Mouse (Mus musculus): ENCODE measurements around the gene Plin3. TPM values are rescaled to one million over a fixed set of nuclear protein-coding genes. Genes with fewer than 3 reads are reported as not detected.
A peak's percentile ranks its signal among the peaks of the same experiment; 100 is the strongest.

Gene Plin3
- polyA plus RNA-seq, 1 experiment, result not detected

DNA sequence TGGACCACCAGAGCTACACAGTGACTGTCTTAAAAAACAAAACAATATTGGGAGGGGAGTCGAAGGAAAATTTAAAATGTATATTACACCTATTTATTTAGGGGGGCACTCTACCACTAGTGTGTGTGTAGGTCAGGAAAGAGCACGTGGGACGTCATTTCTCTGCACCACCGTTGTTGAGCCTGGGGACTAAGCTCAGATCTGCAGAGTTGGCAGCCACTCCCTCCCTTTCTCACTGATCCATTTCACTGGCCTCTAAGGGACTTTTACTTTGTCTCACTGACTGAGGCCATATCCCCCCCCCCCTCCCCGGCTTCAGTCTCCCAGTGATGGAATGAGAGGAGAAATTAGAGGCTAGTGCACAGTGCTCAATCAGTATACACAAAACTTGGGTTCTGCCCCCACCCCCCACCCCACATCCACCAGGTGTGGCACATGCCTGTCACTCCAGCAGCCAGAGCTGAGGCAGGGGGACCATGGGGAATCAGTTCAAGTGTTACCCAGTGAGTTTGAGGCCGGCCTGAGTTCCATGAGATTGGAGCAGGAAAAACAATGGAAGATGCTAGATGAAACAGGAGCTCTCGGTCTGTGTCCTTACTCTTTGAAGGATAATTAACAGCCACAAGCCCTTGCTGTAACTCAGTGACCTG is 722 bp downstream of the Plin3 start:
- Histone ChIP-seq H3K4me1 (ENCODE audit: control insufficient read depth, insufficient read depth, low read length) (peaks cover 15% of the 10 kb centered on the region), H3K4me3 (ENCODE audit: insufficient read depth, low read depth, low read length) (no peak overlapping the region), H3K27ac (ENCODE audit: insufficient read depth, low read depth, low read length) (no peak overlapping the region)
- 74% methylated on average over 7 of the region's 7 CpGs for WGBS
- TF ChIP-seq POLR2A (IDR thresholded peaks at IDR 0.05; ENCODE audit: insufficient read depth, low read depth, low read length) (no peak), CTCF (IDR thresholded peaks at IDR 0.05; ENCODE audit: insufficient read depth, low read depth, low read length) (no peak)

DNA sequence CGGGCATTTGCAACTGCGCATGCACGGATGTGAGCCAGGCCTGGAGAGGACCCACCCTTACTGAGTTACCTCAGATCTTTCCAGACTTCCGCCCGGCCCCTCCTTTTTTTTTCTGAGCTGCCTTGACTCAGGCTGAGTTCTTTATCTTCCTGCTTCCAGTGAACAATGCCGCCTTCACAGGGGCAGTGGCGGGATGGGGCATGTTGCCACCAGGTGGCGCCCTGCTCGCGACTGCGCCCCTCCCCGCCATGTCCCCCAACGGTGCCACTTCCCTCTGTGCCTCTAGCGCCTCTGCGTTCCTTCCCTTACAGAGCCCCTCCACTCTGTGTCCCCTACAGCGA is 1.5 kb downstream of the Plin3 start:
- H3K27ac ChIP-seq (ENCODE audit: insufficient read depth, low read depth, low read length), result peak overlapping the region; percentile 16; the same call in 1 of the 2 replicates
- TF ChIP-seq POLR2A (IDR thresholded peaks at IDR 0.05; ENCODE audit: insufficient read depth, low read depth, low read length) (no peak), CTCF (IDR thresholded peaks at IDR 0.05; ENCODE audit: insufficient read depth, low read depth, low read length) (peak; percentile 85)
- H3K4me1 ChIP-seq (ENCODE audit: control insufficient read depth, insufficient read depth, low read length), result peaks cover 15% of the 10 kb centered on the region
- H3K4me3 ChIP-seq (ENCODE audit: insufficient read depth, low read depth, low read length), result peak overlapping the region; percentile 31
- 4% methylated on average over 15 of the region's 16 CpGs for WGBS

DNA sequence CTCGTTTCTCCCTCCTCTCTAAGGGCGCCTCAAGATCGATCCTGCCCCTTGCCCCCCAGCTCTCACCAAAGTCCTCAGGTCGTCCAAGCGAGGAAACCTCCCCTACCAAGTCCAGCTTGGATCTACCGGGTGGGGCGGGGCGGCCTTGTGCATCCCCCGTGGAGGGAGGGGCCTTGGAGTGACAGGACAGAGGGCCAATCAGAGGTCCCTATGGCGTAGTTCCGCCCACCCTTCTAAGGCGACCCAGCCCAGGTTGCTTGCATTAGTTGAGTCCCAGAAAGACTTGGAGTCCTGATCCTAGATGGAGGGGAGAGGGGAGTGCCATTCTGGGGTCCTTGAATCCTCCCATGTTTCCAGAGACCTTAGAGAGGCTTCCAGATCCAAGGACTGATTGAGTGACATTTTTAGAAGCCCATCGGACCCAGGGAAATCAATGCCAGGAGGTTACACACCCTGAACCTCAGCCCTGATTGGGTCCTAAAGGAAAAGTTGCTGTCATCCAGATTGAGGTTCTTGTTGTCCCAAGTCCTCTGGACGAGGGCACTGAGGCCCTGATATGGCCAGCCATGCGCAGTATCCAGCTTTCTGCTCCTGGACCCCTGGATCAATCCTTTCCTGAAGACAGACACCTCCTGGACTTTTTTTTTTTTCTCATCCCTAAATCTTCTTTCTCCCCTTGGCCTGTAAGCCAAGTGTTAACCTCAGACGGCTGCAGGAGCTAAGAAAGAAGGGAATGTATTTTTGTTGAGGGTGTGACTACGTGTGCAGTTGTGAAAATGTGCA is 2.1 kb downstream of the Plin3 start:
- TF ChIP-seq POLR2A (IDR thresholded peaks at IDR 0.05; ENCODE audit: insufficient read depth, low read depth, low read length) (no peak), CTCF (IDR thresholded peaks at IDR 0.05; ENCODE audit: insufficient read depth, low read depth, low read length) (no peak)
- 20% methylated on average over 17 of the region's 17 CpGs for WGBS
- peak overlapping the region; percentile 31 for H3K4me3 ChIP-seq (ENCODE audit: insufficient read depth, low read depth, low read length)
- H3K4me1 ChIP-seq (ENCODE audit: control insufficient read depth, insufficient read depth, low read length), result peaks cover 15% of the 10 kb centered on the region
- peak overlapping the region; percentile 7; the same call in 1 of the 2 replicates for H3K27ac ChIP-seq (ENCODE audit: insufficient read depth, low read depth, low read length)

DNA sequence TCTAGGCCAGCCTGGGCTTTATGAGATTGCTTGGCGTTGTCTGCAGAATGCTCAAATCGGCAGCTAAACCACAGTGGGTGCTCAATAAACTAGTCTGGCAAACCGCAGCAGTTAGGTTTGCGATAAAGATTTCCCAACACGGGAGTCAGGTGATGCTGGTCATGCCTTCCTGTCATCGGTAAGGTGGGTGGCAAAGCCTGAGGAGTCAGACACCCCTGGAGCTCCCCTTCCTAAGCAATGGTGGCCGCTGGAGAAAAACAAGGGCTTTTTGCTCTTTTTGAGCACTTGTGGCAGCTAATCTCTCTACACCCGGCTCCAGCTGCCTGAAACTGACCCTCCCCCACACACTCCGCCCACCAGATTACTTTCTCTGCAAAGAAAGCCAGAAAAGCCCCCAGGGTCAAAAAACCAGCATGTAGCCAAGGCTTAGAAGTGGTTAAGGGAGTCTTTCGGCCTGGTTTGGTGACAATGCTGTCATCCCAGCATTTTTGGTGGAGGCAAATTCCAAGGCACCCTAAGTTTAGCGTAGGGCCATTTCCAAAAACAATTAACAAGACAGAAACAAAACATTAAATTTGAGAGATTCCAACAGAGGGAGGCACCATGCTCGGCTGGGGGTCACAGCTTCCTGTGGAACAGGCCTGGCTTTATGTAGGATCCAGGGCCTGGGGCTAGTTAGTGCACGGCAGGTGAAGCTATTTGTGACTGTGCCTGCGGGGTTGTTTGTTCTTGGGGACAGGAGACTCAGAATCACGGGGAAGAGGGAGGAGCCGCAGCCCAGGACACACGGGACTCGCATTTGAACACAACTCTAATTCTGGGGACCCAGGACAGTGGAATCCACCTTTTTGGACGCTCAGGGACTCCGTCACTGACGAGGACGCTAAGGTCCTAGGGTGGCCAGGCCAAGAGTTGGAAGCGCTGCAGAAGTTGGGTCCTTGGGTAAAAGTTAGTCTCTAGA is 3.0 kb downstream of the Plin3 start:
- H3K27ac ChIP-seq (ENCODE audit: insufficient read depth, low read depth, low read length), result peak overlapping the region; percentile 63
- 42% methylated on average over 23 of the region's 23 CpGs for WGBS
- TF ChIP-seq POLR2A (IDR thresholded peaks at IDR 0.05; ENCODE audit: insufficient read depth, low read depth, low read length) (no peak), CTCF (IDR thresholded peaks at IDR 0.05; ENCODE audit: insufficient read depth, low read depth, low read length) (no peak)
- H3K4me3 ChIP-seq (ENCODE audit: insufficient read depth, low read depth, low read length), result peak overlapping the region; percentile 20
- H3K4me1 ChIP-seq (ENCODE audit: control insufficient read depth, insufficient read depth, low read length), result peaks cover 15% of the 10 kb centered on the region

DNA sequence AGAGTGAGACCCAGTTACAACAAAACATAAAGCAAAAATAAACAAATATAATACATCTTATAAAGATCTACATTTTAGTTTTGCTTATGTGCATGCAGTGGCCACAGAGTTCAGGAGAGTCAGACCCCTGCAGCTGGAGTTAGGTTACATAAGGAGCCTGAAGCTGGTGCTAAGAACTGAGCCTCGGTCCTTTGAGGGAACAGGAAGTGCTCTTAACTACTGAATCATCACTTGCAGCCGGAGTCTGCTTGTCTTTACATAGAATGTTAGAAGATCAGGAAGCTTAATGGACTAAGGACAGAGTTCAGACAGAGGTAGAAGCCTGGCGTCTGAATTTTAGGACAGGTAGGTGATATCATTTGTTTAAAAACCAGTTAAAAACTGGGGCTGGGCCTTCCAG is 3.8 kb downstream of the Plin3 start:
- H3K4me3 ChIP-seq (ENCODE audit: insufficient read depth, low read depth, low read length), result no peak overlapping the region
- peaks cover 15% of the 10 kb centered on the region for H3K4me1 ChIP-seq (ENCODE audit: control insufficient read depth, insufficient read depth, low read length)
- TF ChIP-seq CTCF (IDR thresholded peaks at IDR 0.05; ENCODE audit: insufficient read depth, low read depth, low read length), result no peak
- no peak for TF ChIP-seq POLR2A (IDR thresholded peaks at IDR 0.05; ENCODE audit: insufficient read depth, low read depth, low read length)
- peak overlapping the region; percentile 63; the same call in 1 of the 2 replicates for H3K27ac ChIP-seq (ENCODE audit: insufficient read depth, low read depth, low read length)
- WGBS, result 78% methylated on average over 3 of the region's 3 CpGs

DNA sequence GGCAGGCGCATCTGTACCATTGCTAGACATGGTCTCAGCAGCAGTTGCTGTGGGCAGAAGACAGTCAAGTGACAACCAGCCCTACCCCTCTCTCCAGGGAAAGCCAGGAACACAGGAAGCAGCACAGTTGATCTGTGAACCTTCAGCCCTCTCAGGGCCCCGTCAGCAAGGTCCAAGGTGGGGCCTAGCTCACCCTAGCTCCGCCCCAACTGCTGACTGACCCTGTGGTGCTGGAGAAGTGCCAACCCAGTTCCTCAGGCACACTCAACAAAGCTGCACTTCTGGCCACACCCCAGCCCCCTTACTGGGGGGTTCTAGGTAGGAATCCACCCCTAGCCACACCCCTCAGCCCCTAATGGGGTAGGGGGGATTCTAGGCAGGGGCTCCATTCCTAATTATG is 4.8 kb downstream of the Plin3 start:
- no peak overlapping the region for H3K4me3 ChIP-seq (ENCODE audit: insufficient read depth, low read depth, low read length)
- TF ChIP-seq POLR2A (IDR thresholded peaks at IDR 0.05; ENCODE audit: insufficient read depth, low read depth, low read length), result no peak
- no peak for TF ChIP-seq CTCF (IDR thresholded peaks at IDR 0.05; ENCODE audit: insufficient read depth, low read depth, low read length)
- peak overlapping the region; percentile 40; the same call in 1 of the 2 replicates for H3K27ac ChIP-seq (ENCODE audit: insufficient read depth, low read depth, low read length)
- peaks cover 19% of the 10 kb centered on the region for H3K4me1 ChIP-seq (ENCODE audit: control insufficient read depth, insufficient read depth, low read length)
- 73% methylated on average over 3 of the region's 3 CpGs for WGBS

DNA sequence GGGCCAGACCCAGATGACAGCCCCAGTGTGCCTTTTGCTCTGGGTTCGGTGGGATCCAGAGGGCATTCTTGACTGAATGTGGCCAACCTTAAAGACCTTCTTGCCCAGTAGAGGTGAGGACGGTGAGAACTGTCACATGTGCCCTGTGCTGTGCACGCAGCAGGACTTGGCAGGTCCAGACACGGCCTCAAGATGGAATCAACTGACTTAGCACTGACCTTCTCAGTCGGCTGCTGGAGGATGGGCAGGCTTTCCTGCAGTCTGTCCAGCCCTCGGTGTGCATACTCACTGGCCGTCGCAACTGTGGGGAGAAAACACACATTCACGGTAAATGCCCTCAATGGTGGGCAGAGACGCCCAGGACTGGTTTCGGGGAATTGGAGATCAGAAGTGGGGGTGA is 6.7 kb downstream of the Plin3 start:
- no peak overlapping the region for H3K27ac ChIP-seq (ENCODE audit: insufficient read depth, low read depth, low read length)
- no peak for TF ChIP-seq POLR2A (IDR thresholded peaks at IDR 0.05; ENCODE audit: insufficient read depth, low read depth, low read length)
- TF ChIP-seq CTCF (IDR thresholded peaks at IDR 0.05; ENCODE audit: insufficient read depth, low read depth, low read length), result no peak
- WGBS, result 96% methylated on average over 11 of the region's 11 CpGs
- no peak overlapping the region for H3K4me3 ChIP-seq (ENCODE audit: insufficient read depth, low read depth, low read length)
- H3K4me1 ChIP-seq (ENCODE audit: control insufficient read depth, insufficient read depth, low read length), result peaks cover 14% of the 10 kb centered on the region; the same call in 1 of the 2 replicates

DNA sequence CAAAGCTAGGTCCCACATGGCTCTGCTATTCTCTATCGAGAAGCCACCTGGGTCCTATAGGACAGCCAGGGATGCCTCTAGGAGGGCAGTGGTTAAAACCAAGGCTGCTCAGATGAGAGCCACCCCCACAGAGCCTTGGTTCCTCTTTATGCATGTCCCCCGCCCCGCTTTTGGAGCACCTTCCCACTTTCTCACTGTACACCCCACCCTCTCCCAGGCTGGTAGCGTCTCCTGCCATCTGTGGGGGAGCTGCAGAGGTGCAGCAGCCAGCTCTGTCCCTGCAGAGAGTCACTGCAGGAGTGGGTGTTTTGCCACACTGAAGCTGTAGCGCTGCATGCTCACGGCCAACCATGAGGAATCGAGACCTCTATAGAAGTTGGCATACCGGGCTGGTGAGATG is 9.4 kb downstream of the Plin3 start:
- Histone ChIP-seq H3K27ac (ENCODE audit: insufficient read depth, low read depth, low read length) (peak overlapping the region; percentile 16; the same call in 1 of the 2 replicates), H3K4me3 (ENCODE audit: insufficient read depth, low read depth, low read length) (no peak overlapping the region), H3K4me1 (ENCODE audit: control insufficient read depth, insufficient read depth, low read length) (0 out of 2 replicates have a peak, but pooled peaks cover 4% of the 10 kb centered on the region)
- WGBS, result 62% methylated on average over 8 of the region's 8 CpGs
- TF ChIP-seq CTCF (IDR thresholded peaks at IDR 0.05; ENCODE audit: insufficient read depth, low read depth, low read length) (no peak), POLR2A (IDR thresholded peaks at IDR 0.05; ENCODE audit: insufficient read depth, low read depth, low read length) (no peak)
